Mouse (Mus musculus) heart, adult 11 months (tissue): Measurements from ENCODE around the gene Aldh3a1.

Experiments
- DNase-seq: peaks from one replicate; pipeline ENCODE4 v3.0.0; 2022

Gene Aldh3a1

DNA sequence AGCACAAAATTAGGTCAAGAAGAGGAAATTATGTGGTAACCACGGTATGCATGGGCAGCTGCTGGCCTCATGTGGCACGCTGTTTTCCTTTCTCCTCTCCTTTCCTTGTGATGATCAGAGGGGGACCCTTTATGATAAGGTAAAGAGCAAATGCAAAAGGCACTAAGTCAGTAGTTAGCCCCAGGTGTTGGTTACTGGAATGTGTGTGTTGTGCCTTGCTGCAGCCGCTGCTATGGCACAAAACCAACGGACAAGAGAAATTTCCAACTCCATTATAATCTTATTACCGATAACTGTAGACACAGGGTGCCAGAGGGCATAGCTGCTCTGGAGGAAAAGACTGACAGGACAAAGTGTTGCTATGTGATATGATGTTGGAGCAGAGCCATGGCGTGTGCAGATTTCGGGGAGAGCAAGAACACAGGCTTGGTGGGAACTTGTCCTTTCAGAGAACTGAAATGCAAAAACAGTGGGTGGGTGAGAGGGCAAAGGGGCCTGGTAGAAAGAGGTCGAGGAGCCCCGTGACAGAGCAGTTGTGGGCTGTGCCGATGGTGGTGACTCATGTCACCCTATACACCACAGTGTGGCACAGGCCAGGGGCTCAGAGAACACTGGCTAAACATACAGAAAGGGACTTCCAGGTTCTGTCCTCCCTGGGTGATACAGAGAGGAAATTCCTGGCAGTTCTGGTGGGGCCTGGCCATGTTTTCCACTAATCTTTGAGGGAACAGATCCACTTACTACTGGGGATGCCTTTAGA, at the start of gene Aldh3a1:
Aldh3a1 (plus strand) TSS at position 51 of the 760 bp plus-strand sequence.
- no peak for DNase-seq

DNA sequence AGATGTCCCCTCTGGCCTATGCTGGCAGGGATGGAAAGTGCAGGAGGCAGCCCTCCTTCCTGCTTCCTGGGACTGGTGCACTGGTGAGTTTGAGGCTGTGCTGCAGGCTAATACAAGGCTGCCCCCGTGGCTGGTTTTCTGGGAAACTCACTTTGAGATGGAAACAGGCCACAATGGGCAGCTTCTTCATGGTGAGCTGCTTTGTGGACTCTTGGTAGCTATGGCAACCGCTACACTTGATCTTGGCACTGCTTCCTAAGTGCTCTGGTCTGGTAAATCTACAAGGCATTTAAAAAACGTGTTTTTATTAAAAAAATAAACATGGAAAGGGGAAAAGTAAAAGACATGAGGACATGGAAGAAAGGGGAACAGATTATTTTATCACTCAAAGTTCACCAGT, 49.2 kb upstream of the Aldh3a1 start:
- no peak for DNase-seq

DNA sequence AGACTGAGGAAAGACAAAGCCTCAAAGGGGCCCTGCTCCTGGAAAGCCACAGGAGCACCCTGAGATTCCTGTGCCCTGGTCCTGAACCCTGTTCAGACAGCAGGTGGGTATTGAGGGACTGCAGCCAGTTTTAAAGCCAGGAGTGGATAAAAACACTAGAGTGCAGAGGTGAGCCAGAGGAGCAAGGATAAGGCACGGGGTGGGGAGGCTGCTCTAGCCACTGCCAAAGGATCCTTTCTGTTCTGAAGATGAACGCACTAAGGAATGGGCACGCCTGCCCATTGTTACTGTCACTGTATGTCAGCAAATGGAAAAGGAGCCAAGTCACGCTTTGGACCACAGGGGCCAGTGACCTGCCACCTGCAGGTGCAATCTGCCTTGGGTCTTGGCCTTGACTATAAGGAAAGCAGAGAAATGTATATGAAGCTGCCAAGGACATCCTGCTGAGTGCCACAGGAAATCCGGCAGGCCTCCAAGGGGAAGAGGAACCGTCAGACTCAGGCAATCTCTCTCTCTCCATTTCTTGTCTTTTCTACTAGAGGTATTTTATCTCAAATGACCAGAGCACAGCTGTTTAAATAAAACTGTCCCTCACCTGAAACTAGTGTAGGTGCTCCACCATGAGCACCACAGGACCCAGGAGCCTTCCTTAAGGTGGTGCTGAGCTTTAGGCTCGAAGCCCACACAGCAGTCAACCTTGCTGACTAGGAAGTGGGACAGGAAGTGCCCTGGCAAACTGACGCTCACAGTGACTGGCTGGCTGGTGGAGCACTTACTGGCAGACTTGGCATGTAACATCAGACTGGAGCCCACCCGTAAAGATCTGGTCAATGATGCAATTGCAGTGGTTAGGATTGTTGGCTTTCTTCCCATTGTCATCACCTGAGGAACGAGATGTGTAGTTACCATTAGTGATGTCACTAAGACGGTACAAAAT, 47.3 kb upstream of the Aldh3a1 start:
- peak; percentile 85 for DNase-seq

DNA sequence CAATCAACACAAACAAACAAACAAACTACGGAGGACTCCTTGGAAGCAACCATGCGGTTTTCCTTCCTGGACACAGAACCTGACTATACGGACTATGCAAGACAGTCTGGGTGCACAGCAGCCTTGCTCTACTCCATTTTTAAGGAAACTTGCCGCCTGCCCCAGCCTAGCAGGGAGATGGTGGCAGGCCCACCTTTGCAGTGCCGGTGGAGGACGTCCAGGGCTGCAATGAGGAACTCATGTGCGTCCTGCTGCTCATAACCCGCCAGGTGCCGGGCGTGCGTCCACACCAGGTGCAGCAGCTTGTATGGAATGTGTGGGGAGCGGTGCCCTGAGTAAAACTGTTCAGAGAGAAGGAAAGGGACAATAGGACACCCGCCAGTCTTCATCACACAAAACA, 46.2 kb upstream of the Aldh3a1 start:
- peak; percentile 80 for DNase-seq

DNA sequence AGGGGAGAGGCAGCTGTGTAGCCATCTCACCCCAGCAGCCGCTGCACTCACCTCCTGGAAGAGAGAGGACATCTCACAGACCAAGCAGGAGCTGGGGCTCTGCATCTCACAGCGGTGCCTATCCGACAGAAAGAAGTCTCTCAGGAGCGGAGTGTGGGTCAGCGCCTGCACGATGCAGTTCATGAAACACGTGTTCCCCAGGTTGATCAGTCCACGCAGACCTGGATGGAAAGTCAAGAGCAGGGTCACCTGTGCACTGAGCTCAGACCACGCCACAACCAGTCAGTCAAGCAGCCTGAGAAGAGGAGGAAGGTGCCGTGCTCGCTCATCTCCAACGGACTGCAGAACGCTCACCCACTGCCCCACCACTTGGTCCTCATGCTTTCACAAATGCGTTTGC, 44.6 kb upstream of the Aldh3a1 start:
- DNase-seq, result peak; percentile 74

DNA sequence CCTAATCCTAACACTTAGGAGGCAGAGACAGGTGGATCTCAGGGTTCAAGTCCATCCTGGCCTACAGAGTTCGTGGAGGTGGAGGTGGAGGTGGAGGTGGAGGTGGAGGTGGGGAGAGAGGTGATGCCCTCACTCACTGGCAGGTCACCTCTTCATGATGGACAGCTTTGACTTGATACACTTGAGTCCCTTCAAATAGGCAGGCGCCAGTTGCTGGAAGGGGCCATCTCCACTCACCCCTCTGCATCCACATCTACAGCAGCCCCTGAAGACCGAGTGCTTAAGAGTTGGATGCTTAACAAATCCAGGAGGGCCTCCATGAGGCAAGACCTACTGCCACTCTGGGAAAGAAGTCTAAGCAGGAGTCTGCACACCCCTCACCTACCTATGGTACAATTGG, 44.0 kb upstream of the Aldh3a1 start:
- DNase-seq, result peak; percentile 80

DNA sequence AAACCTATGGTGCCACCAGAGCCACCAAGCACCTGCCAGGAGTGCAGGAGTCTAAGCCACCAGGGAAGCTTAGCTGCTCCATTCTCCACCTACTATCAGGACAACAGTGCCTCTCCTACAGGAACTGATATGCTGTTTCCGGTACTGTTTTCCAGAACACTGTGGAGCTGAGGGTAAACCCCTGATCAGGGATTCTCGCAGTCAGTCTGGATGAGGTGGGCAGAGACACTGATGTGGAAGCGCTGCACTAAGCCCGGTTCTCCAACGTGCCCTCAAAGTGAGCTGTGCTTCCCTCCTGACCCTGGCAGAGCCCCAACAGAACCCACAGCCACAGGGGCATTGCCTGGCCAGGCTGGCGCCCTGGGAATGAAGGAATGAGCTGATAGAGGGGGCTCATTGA, 43.0 kb upstream of the Aldh3a1 start:
- peak; percentile 71 for DNase-seq

DNA sequence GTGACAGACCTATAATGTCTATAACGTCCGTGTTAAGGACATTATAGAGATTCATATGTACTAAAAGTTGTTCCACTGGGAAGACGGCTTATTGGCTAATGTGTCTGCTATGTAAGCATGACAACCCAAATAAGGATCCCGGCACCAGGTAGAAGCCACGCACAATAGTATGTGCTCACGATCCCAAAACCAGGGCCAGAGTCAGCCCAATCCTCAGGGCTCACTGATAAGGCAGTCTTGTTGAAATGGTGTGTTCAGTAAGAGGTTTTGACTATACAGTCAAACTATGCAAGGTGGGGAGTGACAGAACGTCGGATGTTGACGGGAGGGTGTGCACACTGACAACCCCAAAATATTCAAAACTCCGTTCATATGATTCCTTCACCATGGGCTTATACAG, 42.5 kb upstream of the Aldh3a1 start:
- DNase-seq, result peak; percentile 79

DNA sequence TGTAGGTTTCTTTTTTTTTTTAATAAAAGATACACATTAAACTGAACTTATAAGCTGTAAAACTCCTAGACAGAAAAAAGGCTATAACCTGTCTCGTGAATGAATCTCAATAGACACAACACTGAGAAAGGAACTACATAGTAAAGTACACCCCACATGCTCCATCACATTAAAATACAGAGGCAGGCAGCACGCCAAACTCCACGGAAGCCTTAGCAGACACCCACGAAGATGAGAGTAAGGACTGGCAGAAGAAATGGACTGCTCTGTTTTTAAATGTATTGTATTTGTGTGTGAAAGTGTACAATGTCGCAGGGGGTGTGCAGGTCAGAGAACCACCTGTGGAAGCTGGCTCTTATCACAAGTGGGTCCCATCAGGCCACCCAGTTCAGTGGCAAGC, 37.2 kb upstream of the Aldh3a1 start:
- no peak for DNase-seq

DNA sequence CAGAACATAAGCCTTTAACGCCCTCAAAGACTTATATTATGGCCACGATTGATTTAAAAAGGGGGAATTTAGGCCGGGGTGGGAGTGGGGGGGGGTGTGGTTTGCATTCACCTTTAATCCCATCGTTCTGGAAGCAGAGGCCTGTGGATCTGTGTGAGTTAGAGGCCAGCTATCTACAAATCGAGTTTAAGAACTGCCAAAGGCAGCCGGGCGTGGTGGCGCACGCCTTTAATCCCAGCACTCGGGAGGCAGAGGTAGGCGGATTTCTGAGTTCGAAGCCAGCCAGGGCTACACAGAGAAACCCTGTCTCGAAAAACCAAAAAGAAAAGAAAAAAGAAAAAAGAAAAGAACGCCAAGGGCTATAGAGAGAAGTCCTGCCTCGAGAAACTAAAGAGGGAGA, 33.9 kb upstream of the Aldh3a1 start:
- peak; percentile 90 for DNase-seq

DNA sequence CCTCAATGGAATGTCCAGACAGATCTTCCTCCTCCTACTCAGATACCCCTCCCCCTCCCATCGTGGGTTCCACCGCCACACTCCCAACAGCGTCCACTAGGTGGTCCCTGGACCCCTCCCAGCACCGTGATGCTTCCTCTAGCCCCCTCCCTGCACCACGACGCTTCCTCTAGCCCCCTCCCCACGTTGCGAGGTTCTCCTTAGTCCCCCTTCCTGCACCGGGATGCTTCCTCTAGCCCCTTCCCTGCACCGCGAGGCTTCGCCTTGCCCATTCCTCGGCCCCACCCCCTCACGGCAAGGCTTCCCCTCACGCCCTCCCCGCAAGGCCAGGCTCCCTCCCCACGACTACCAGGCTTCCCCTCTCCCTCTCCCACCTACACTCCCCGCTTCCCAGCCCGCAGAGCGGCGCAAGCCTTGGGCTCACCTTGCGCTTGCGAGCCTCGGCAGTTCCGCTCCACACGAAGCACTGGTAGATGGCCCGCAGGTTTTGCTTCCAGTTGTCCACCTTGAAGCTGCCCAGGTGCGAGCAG, 33.0 kb upstream of the Aldh3a1 start:
- DNase-seq, result no peak

DNA sequence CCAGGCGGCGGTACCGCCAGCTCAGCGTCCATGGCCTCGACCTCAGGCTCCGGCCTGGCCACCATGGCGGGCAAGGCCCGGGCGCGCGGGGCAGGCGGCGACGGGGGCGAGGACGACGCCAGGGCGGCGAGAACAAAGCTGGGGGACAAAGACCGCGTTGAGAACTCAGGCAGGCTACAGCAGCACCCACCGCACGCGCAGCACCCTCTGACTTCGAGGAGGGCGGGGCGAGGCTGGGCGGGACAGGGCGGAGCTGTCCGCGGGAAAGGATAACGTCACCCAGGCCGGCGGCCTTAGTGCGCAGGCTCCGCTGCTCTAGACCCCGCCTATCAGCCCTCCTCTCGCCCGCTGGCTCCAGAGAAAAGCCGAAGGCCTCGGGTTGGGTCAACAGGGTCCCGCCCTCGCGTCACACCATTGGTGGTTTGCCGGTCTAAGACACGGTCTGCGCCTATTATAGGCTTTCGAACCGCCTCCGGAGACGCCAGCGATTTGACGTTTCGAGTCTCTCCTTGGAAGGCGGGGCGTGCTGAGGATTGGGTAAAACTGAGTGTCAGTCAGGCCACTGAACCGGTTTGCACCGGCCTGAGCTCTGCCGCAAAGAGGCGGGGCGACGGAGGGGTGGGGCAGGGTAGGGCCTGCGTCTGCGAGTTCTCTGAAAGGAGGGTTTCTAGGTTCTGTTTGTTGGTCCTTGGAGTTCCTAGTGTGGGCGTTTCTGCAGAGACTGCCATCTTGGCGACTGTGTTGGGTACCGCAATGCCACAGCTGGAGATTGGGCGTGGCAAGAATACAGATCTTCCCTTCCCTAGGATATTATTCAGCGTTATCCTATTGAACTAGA, 32.3 kb upstream of the Aldh3a1 start, which contains the start of gene Usp22:
Usp22 (minus strand) TSS at position 235 of the 838 bp plus-strand sequence.
- peak; percentile 100 for DNase-seq

DNA sequence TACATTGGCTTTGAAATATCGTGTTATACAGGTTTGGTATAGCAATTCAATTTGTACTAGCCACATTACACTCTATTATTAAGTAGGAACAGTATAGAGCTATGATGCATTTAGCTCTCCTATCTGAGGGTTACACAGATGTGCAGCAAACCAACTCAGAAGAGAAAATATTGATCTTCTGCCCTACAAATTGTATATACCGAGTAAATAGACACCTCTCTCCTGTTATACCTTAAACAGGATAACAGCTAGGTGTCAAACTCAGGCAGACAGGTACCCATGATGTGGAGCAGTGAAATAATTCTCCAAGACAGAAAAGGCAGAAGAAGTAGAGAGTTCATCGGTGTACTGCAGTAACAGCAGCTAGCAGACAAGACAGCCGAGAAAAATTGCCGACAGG, 31.6 kb upstream of the Aldh3a1 start:
- DNase-seq, result no peak

DNA sequence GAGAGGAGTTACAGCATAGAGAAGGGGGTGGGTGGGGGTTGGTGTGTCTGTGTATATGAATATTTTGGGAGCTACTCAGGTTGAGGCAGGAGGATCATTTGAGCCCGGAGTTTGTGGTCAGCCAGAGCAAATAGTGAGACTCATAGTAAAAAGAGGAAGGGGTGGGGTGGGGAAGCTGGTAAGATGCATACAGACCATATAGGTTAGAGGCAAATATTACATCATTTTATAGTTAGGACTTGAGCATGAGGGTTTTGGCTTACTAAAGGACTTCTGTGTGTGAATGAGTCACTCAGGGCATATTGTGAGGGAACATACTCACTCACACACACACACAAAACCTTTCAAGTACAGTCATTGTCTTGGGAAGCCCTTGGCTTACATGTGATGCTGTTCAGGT, 31.0 kb upstream of the Aldh3a1 start:
- peak; percentile 83 for DNase-seq

DNA sequence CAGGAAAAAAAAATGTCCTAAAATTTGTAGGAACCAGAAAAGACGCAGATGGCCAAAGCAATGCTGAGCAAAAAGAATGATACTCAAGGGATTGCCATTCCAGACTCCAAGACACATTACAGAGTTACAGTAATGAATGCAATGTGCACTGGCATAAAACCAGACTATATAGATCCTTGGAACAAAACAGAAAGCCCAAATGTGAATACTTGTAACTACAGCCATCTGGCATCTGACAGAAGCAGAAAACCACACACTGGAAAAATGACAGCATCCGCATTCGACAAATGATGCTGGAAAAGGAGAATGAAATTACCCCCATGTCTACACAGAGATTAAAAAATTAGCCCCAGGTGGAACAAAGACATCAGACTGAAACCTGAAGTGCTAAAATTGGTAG, 27.0 kb upstream of the Aldh3a1 start:
- no peak for DNase-seq

DNA sequence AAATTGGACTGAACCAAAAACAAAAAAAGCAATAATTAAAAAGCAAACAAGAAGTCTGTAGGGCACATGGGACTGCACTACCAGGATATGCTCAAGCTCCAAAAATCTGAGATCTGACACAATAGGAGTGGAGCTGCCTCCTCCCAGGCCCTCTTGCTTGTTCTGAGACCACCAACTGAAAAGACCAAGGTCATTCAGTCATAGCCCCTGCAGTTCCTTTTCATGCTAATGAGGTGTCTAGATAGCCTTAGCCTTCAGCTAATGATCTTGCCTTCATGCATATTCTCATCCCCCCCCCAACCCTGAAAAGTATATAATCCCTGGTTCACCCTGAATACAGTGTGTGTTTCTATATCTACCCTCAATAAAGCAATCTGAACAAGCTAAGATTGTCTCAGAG, 25.7 kb upstream of the Aldh3a1 start:
- peak; percentile 39 for DNase-seq

DNA sequence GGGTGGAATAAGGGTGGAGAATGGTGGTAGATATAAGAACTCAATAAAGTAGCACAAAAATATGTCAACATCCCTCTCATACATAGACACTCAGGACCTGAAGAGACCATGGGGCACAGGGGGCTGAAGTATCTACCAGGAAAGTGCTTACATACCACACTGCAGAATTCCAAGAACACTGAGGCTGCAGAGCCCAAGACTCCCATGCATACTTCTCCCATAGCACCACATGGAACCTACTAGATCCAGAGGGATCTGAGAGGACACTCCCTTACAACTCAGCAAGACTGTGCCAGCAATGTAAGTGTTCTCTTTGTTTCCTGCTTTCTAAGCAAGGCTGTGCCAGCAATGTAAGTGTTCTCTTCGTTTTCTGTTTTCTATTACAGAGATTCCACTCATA, 23.5 kb upstream of the Aldh3a1 start:
- peak; percentile 51 for DNase-seq

DNA sequence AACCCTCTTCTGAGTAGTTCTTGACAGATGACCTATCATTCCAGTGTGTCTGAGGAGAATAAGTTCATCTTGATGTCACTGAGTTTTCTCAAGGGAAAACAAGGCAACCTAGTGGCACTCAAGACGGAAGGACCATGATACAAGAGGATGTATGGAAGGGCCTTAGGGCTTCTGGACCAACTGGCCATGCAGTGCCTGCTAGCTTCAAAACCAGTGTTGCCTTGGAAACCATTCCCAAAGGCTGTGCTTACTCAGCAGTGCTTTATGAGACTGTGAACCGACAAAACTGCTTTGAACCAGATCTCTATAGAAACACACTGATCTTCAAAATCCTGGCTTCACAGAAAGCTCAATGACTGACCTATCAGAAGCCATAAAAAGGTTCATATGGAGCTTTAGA, 16.6 kb upstream of the Aldh3a1 start:
- peak; percentile 68 for DNase-seq

DNA sequence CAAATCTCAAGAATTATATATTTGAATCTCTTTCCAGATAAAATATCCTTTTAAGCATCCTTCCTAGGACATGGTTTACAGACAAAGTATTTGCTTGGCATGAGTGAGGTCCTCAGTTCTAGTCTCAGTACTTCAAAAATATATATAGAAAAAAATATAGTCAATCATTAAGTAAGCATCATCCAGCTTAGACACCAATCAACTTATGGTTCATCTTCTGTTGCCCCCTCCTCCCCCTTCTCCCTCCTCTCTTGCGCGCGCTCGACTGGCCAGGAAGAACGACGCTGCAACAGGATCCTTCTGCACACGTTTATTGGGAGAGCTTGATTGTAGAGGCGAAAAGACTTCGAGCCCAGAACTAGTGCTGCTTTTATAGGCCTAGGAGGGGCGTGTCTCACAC, 15.2 kb upstream of the Aldh3a1 start:
- DNase-seq, result peak; percentile 15

DNA sequence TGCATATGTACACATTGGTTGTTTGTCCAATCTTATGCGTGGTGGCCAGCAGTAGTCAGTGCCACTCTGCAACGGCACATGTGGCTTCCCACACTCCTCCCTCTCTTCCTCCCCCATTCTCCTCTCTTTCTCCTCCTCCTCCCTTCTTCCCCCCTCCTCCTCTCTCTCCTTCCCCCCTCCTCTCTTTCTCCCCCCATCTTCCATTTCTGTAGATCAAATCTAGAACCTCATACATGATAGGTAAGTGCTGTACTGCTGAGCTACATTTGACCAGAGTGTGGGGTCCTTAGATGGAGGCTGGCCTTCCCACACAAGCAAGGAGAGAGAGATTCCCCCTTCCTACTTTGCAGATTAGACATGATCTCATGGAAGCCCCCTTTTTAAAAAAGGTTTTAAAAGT, 14.6 kb upstream of the Aldh3a1 start:
- DNase-seq, result peak; percentile 18

DNA sequence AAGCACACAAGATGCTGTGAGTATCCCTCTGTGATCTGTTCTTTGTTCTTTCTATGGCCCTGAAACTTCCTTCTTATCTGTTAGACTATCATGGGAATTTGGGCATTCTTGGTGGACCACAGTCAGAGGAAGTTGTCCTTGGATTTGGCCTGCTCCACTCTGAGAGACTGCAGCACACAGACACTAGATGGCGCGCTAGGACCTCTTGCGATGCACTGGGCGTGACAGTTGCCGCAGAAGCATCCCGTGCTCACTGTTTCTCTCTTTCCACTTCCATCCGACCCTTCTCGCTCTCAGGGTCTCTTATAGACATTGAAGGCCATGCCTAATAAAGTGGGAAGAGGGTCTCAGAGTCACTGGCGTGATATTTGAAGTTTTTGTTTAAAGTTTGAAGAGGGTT, 13.9 kb upstream of the Aldh3a1 start:
- DNase-seq, result peak; percentile 94

DNA sequence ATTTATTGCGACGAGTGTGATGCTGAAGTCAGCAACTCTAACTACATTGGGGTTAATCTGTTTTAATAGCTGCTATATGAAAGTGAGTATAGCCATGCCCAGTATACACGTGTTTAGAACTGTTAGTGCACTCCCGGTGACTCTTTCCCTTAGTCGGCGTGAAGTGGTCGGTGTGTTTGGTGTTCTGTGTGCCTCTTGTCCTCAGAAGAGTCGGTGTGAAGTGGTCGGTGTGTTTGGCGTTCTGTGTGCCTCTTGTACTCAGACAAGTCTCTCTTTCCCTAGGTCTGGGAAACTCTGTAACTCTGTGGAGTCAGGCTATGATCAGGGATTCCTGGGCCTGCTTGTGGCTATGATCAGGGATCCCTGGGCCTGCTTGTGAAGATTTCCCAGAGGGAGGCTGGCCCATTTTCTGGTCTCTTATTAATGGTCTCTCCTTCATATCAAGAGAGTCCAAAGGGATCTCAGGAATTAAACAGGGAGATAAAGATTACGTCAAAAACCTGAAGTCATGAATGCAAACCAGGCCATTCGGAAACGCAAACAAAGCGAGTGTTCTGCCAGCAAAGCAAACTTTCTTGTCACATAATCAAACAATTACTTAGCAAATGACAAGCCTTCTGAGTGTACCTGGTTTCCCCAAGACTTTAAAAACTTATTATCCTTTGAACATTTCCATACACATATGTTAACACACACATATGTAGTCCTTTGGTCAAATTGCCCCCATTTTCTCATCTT, 10.6 kb upstream of the Aldh3a1 start:
- peak; percentile 22 for DNase-seq
